Mouse (Mus musculus): ENCODE results near the gene Pmp22. TPM values are rescaled to one million over a fixed set of nuclear protein-coding genes. Genes with fewer than 3 reads are reported as not detected.

The Pmp22 gene
- polyA plus RNA-seq, 1 experiment, result 32.5 TPM

GRCm38 (mm10) chr11:63188803-63189202 is 60.0 kb downstream of the Pmp22 start:
- Histone ChIP-seq H3K4me3 (ENCODE audit: insufficient read depth, low read depth, low read length) (no peak overlapping the region), H3K36me3 (ENCODE audit: control insufficient read depth, insufficient read depth, low read length) (no peaks in the 10 kb centered on the region), H3K27me3 (replicated peaks; ENCODE audit: control insufficient read depth, insufficient read depth, low read length) (no peaks in the 10 kb centered on the region), H3K4me1 (ENCODE audit: control insufficient read depth, insufficient read depth, low read length) (no peaks in the 10 kb centered on the region), H3K27ac (ENCODE audit: insufficient read depth, low read depth, low read length) (no peak overlapping the region)
- DNase-seq, result no peak
- WGBS, result 84% methylated on average over 7 of the region's 7 CpGs
- no peak for TF ChIP-seq POLR2A (IDR thresholded peaks at IDR 0.05; ENCODE audit: low read depth, low read length)
- no peak for TF ChIP-seq CTCF (conservative IDR thresholded peaks at IDR 0.05; ENCODE audit: insufficient read depth, insufficient read length, low read depth, low read length)

GRCm38 (mm10) chr11:63198070-63198469 is 69.3 kb downstream of the Pmp22 start:
- DNase-seq, result no peak
- Histone ChIP-seq H3K4me1 (ENCODE audit: control insufficient read depth, insufficient read depth, low read length) (no peaks in the 10 kb centered on the region), H3K36me3 (ENCODE audit: control insufficient read depth, insufficient read depth, low read length) (no peaks in the 10 kb centered on the region), H3K27me3 (replicated peaks; ENCODE audit: control insufficient read depth, insufficient read depth, low read length) (no peaks in the 10 kb centered on the region), H3K27ac (ENCODE audit: insufficient read depth, low read depth, low read length) (no peak overlapping the region), H3K4me3 (ENCODE audit: insufficient read depth, low read depth, low read length) (no peak overlapping the region)
- TF ChIP-seq POLR2A (IDR thresholded peaks at IDR 0.05; ENCODE audit: low read depth, low read length), result no peak
- 64% methylated on average over 4 of the region's 4 CpGs for WGBS

GRCm38 (mm10) chr11:63201989-63202535 is 73.3 kb downstream of the Pmp22 start:
- no peak for TF ChIP-seq POLR2A (IDR thresholded peaks at IDR 0.05; ENCODE audit: low read depth, low read length)
- no peak for TF ChIP-seq CTCF (conservative IDR thresholded peaks at IDR 0.05; ENCODE audit: insufficient read depth, insufficient read length, low read depth, low read length)
- DNase-seq, result no peak
- Histone ChIP-seq H3K36me3 (ENCODE audit: control insufficient read depth, insufficient read depth, low read length) (no peaks in the 10 kb centered on the region), H3K27ac (ENCODE audit: insufficient read depth, low read depth, low read length) (no peak overlapping the region), H3K4me1 (ENCODE audit: control insufficient read depth, insufficient read depth, low read length) (no peaks in the 10 kb centered on the region), H3K27me3 (replicated peaks; ENCODE audit: control insufficient read depth, insufficient read depth, low read length) (no peaks in the 10 kb centered on the region), H3K4me3 (ENCODE audit: insufficient read depth, low read depth, low read length) (no peak overlapping the region)
- WGBS, result 82% methylated on average over 3 of the region's 3 CpGs

Other genes starting within 250 kb of the Pmp22 start
- gene Tvp23b, start 249.5 kb upstream of the Pmp22 start, polyA plus RNA-seq (2012; rRNA removed), result 21.3 and 26.1 TPM in 2 replicates
- 0.14 TPM in 1 of 2 replicates, not detected in the other for gene Cdrt4, start 177.8 kb upstream of the Pmp22 start, polyA plus RNA-seq (2012; rRNA removed)
- not detected in 2 replicates for gene Tekt3, start 67.3 kb upstream of the Pmp22 start, polyA plus RNA-seq (2012; rRNA removed)

Measured in kidney, adult 2 months (tissue).